Mouse (Mus musculus): ENCODE results near the gene Ppp1r15a. TPM values are rescaled to one million over a fixed set of nuclear protein-coding genes. Genes with fewer than 3 reads are reported as not detected.
"Not testable (repeated sequence)": the region's sequence is repeated elsewhere in the genome, so short reads cannot be mapped to it uniquely, and the experiment has no call there.

The Ppp1r15a gene
- polyA plus RNA-seq, 1 experiment from 2014 or later: 20.3 TPM

DNA sequence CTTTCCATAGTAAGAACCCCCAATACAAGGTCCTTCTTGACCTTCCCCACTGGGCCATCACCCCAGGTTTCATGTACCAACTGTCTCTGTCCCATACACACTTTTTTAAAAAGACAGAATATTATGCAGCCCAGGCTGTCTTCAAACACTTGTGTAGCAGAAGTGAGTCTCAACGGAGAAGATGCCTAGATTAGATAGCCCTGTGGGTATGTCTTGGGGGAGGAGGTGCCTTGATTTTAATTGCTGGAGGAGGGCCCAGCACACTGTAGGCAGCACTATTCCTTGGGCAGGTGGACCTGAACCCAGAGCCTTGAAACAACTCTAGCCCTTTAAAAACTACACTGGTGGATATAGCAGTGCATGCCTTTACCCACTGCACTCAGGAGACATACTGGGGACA lies 43.9 kb downstream of the Ppp1r15a start:
- no peaks in the 10 kb centered on the region for H3K9me3 ChIP-seq (replicated peaks; ENCODE audit: control insufficient read depth, low read length)
- no peaks in the 10 kb centered on the region for H3K27me3 ChIP-seq (ENCODE audit: control insufficient read depth, insufficient read depth, low read length)
- H3K27ac ChIP-seq (replicated peaks; ENCODE audit: low read depth, low read length): no peak overlapping the region
- ATAC-seq (replicated peaks; ENCODE audit: insufficient number of reproducible peaks, low FRiP score, low TSS enrichment, low read depth) (no peak), DNase-seq (ENCODE audit: low spot score) (no peak)
- no peaks in the 10 kb centered on the region for H3K36me3 ChIP-seq (replicated peaks; ENCODE audit: control insufficient read depth, insufficient read depth, low read depth, low read length)
- no peak overlapping the region for H3K9ac ChIP-seq (replicated peaks; ENCODE audit: low read length)
- H3K4me2 ChIP-seq (ENCODE audit: low read depth, low read length): no peak overlapping the region
- WGBS: 90% methylated on average over 1 of the region's 1 CpGs
- no peak overlapping the region for H3K4me3 ChIP-seq (ENCODE audit: low read depth, low read length)
- H3K4me1 ChIP-seq (ENCODE audit: control insufficient read depth, insufficient read depth, low read length): no peaks in the 10 kb centered on the region

DNA sequence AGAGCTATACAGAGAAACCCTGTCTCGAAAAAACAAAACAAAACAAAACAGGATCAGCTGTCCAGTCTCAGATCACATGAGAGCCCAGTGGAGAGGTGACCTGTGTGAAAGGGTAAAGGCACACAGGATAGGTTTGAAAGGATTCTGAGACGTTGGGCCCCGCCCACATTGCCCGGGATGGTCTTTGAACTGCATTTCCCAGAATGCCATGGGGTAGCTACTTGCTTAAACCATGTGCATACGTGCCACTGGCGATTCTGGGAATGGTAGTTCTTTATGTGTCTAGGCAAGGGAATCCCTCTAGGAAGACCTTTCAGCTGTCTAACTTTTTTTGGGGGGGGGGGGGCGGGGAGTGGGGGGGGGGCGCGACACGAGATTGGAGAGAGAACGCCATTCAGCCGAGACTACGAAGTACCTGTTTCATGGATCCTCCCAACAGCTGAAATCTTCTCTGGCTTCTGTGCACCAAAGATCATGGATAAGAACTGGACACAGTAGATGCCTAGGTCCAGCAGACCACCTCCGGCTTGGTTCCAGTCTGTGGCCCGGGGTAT lies 44.6 kb downstream of the Ppp1r15a start, which contains the start of gene Tulp2:
Gene Tulp2, plus strand, starts transcription at position 504 of the 554 bp plus-strand sequence.
- 55% methylated on average over 15 of the region's 15 CpGs for WGBS
- no peak within 1 kb of the TSS for H3K4me2 ChIP-seq (ENCODE audit: low read depth, low read length)
- H3K36me3 ChIP-seq (replicated peaks; ENCODE audit: control insufficient read depth, insufficient read depth, low read depth, low read length): no peaks in the 10 kb centered on the region
- H3K4me3 ChIP-seq (ENCODE audit: low read depth, low read length): no peak within 1 kb of the TSS
- H3K9ac ChIP-seq (replicated peaks; ENCODE audit: low read length): no peak within 1 kb of the TSS
- peak; percentile 64; the same call in 1 of the 2 replicates for ATAC-seq (replicated peaks; ENCODE audit: insufficient number of reproducible peaks, low FRiP score, low TSS enrichment, low read depth)
- no peaks in the 10 kb centered on the region for H3K4me1 ChIP-seq (ENCODE audit: control insufficient read depth, insufficient read depth, low read length)
- no peak within 1 kb of the TSS for H3K27ac ChIP-seq (replicated peaks; ENCODE audit: low read depth, low read length)
- no peaks in the 10 kb centered on the region for H3K9me3 ChIP-seq (replicated peaks; ENCODE audit: control insufficient read depth, low read length)
- peak; percentile 78 for DNase-seq (ENCODE audit: low spot score)
- H3K27me3 ChIP-seq (ENCODE audit: control insufficient read depth, insufficient read depth, low read length): no peaks in the 10 kb centered on the region

DNA sequence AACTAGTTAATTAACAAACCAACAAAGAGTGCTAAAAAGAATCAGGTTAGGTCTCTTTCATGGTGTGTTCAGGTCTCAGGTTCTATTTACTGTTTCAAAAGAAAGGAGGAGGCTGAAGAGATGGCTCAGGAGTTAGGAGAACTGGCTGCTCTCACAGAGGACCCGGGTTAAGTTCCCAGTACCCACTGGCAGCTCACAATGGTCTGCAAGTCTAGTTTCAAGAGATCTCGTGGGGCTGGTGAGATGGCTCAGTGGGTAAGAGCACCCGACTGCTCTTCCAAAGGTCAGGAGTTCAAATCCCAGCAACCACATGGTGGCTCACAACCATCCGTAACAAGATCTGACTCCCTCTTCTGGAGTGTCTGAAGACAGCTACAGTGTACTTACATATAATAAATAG lies 45.8 kb downstream of the Ppp1r15a start:
- H3K9me3 ChIP-seq (replicated peaks; ENCODE audit: control insufficient read depth, low read length); H3K4me1 ChIP-seq (ENCODE audit: control insufficient read depth, insufficient read depth, low read length); ATAC-seq (replicated peaks; ENCODE audit: insufficient number of reproducible peaks, low FRiP score, low TSS enrichment, low read depth); H3K36me3 ChIP-seq (replicated peaks; ENCODE audit: control insufficient read depth, insufficient read depth, low read depth, low read length); H3K27me3 ChIP-seq (ENCODE audit: control insufficient read depth, insufficient read depth, low read length); H3K27ac ChIP-seq (replicated peaks; ENCODE audit: low read depth, low read length); H3K9ac ChIP-seq (replicated peaks; ENCODE audit: low read length); DNase-seq (ENCODE audit: low spot score); H3K4me3 ChIP-seq (ENCODE audit: low read depth, low read length); H3K4me2 ChIP-seq (ENCODE audit: low read depth, low read length): not testable (repeated sequence)
- WGBS: 75% methylated on average over 3 of the region's 4 CpGs

DNA sequence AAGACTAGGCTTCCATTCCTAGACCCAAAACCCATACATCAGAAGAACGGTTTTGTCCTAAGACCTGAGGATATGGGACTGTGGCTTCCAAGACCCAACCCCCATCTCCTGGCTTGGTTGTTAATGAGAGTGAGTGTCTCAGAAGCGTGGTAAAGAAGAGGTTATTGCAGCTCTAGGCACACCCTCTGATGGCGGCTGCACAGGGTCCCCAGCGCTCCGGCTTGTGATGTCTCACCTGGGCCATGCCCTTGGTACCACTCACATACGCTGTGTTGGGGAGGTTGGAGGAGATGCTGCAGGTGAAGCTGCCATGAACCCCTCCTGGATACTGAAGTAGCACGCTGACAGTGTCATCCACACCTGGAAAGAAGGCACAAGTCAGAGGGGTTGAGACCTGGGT lies 47.3 kb downstream of the Ppp1r15a start:
- Histone ChIP-seq H3K36me3 (replicated peaks; ENCODE audit: control insufficient read depth, insufficient read depth, low read depth, low read length) (no peaks in the 10 kb centered on the region), H3K4me3 (ENCODE audit: low read depth, low read length) (no peak overlapping the region), H3K27ac (replicated peaks; ENCODE audit: low read depth, low read length) (no peak overlapping the region), H3K4me2 (ENCODE audit: low read depth, low read length) (no peak overlapping the region), H3K9me3 (replicated peaks; ENCODE audit: control insufficient read depth, low read length) (no peaks in the 10 kb centered on the region), H3K9ac (replicated peaks; ENCODE audit: low read length) (no peak overlapping the region), H3K27me3 (ENCODE audit: control insufficient read depth, insufficient read depth, low read length) (no peaks in the 10 kb centered on the region), H3K4me1 (ENCODE audit: control insufficient read depth, insufficient read depth, low read length) (no peaks in the 10 kb centered on the region)
- ATAC-seq (replicated peaks; ENCODE audit: insufficient number of reproducible peaks, low FRiP score, low TSS enrichment, low read depth) (0 out of 2 replicates have a peak, but pooled peaks have one; percentile 4), DNase-seq (ENCODE audit: low spot score) (no peak)
- 94% methylated on average over 7 of the region's 7 CpGs for WGBS

DNA sequence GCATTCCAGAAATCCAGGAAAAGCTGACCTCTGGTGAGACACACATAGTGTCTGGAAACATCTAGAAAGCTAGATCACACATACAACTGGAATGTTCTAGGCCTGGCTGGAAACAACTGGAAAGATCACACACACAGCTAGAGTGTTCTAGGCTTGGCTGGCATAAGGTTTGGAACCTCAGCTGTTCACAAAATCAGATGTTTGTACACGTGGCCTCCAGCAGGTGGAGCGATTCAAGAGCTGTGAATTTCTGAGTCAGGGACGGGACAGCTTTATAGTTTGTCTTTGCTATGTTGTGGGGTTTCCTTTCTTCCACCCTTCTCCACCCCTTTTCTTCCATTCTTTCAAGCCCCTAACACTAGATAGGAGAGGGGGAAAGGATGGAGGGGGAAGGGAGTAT lies 49.1 kb downstream of the Ppp1r15a start:
- Histone ChIP-seq H3K4me1 (ENCODE audit: control insufficient read depth, insufficient read depth, low read length) (no peaks in the 10 kb centered on the region), H3K27me3 (ENCODE audit: control insufficient read depth, insufficient read depth, low read length) (no peaks in the 10 kb centered on the region), H3K36me3 (replicated peaks; ENCODE audit: control insufficient read depth, insufficient read depth, low read depth, low read length) (no peaks in the 10 kb centered on the region), H3K4me2 (ENCODE audit: low read depth, low read length) (no peak overlapping the region), H3K27ac (replicated peaks; ENCODE audit: low read depth, low read length) (no peak overlapping the region), H3K9me3 (replicated peaks; ENCODE audit: control insufficient read depth, low read length) (no peaks in the 10 kb centered on the region), H3K9ac (replicated peaks; ENCODE audit: low read length) (no peak overlapping the region), H3K4me3 (ENCODE audit: low read depth, low read length) (no peak overlapping the region)
- ATAC-seq (replicated peaks; ENCODE audit: insufficient number of reproducible peaks, low FRiP score, low TSS enrichment, low read depth) (no peak), DNase-seq (ENCODE audit: low spot score) (peak; percentile 74)
- WGBS: 12% methylated on average over 3 of the region's 3 CpGs

DNA sequence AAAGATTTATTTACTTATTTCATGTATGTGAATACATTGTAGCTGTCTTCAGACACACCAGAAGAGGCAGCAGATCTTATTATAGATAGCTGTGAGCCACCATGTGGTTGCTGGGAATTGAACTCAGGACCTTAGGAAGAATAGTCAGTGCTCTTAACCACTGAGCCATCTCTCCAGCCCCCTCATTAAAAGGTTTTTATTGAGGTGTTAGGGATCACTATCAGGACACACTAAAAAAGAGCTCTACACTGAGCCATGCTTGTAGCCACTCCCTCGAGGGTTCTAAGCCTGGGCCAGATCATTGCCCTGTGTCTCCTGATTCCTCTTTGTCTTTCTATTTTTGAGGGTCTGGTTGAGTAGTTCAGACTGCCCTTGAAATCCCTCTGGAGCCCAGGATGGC lies 49.6 kb downstream of the Ppp1r15a start:
- ATAC-seq (replicated peaks; ENCODE audit: insufficient number of reproducible peaks, low FRiP score, low TSS enrichment, low read depth) (no peak), DNase-seq (ENCODE audit: low spot score) (no peak)
- 58% methylated on average over 1 of the region's 1 CpGs for WGBS
- H3K4me2 ChIP-seq (ENCODE audit: low read depth, low read length): no peak overlapping the region
- H3K27ac ChIP-seq (replicated peaks; ENCODE audit: low read depth, low read length): no peak overlapping the region
- no peaks in the 10 kb centered on the region for H3K36me3 ChIP-seq (replicated peaks; ENCODE audit: control insufficient read depth, insufficient read depth, low read depth, low read length)
- no peak overlapping the region for H3K4me3 ChIP-seq (ENCODE audit: low read depth, low read length)
- no peaks in the 10 kb centered on the region for H3K9me3 ChIP-seq (replicated peaks; ENCODE audit: control insufficient read depth, low read length)
- no peaks in the 10 kb centered on the region for H3K27me3 ChIP-seq (ENCODE audit: control insufficient read depth, insufficient read depth, low read length)
- H3K9ac ChIP-seq (replicated peaks; ENCODE audit: low read length): no peak overlapping the region
- no peaks in the 10 kb centered on the region for H3K4me1 ChIP-seq (ENCODE audit: control insufficient read depth, insufficient read depth, low read length)

DNA sequence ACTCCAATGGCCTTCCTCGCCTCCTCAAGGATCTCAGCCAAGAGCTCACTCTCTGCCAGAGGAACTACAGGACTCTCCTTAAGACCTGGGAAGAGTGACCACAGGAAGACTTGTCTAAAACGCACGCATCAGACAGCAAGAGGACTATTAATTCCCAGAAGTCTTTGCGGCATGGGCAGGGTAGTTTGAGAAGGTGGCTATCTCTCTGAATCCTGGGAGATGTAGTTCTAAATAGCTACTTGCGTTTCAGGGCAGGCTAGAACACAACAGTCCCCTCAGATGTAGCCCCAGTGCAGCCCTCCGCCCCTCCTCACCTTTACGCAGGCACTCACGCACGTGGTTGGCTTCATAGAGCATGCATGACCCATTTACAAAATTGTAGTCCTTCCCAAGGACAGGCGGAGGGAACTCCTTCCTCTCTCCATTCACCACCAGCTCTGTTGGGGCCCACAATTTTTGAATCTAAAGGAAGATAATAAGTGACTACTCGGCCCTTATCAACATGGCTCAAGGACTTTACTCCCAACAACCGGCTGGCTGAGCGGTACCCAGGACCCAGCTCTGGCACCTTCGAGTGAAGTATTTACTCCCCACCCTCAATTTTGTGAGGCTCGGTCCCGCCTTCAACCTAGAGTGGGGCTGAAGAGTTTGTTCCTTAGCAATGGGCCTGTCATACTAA lies 50.6 kb downstream of the Ppp1r15a start:
- no peaks in the 10 kb centered on the region for H3K4me1 ChIP-seq (ENCODE audit: control insufficient read depth, insufficient read depth, low read length)
- no peak overlapping the region; the same call in 1 of the 2 replicates for H3K4me2 ChIP-seq (ENCODE audit: low read depth, low read length)
- H3K9me3 ChIP-seq (replicated peaks; ENCODE audit: control insufficient read depth, low read length): no peaks in the 10 kb centered on the region
- H3K9ac ChIP-seq (replicated peaks; ENCODE audit: low read length): peak overlapping the region; percentile 30; the same call in 1 of the 2 replicates
- H3K27me3 ChIP-seq (ENCODE audit: control insufficient read depth, insufficient read depth, low read length): no peaks in the 10 kb centered on the region
- no peak for ATAC-seq (replicated peaks; ENCODE audit: insufficient number of reproducible peaks, low FRiP score, low TSS enrichment, low read depth)
- no peaks in the 10 kb centered on the region for H3K36me3 ChIP-seq (replicated peaks; ENCODE audit: control insufficient read depth, insufficient read depth, low read depth, low read length)
- 72% methylated on average over 16 of the region's 16 CpGs for WGBS
- no peak overlapping the region for H3K4me3 ChIP-seq (ENCODE audit: low read depth, low read length)
- no peak overlapping the region for H3K27ac ChIP-seq (replicated peaks; ENCODE audit: low read depth, low read length)
- DNase-seq (ENCODE audit: low spot score): peak; percentile 22

Data from embryonic facial prominence, embryonic 11.5 days (tissue).